Mouse (Mus musculus) E14TG2a.4 (cell line): Measurements from ENCODE around the gene Daglb.

Experiments used
- CTCF ChIP-seq: conservative IDR thresholded peaks from 2 replicates; pipeline ENCODE4 v1.5.1; 2014; ENCODE audit warnings: low read length
- NANOG ChIP-seq: IDR thresholded peaks from 2 replicates; pipeline ENCODE4 v1.6.1; 2014; ENCODE audit warnings: borderline replicate concordance, low read length, mixed read lengths
- POU5F1 ChIP-seq: IDR thresholded peaks from 2 replicates; pipeline ENCODE4 v1.6.1; 2014; ENCODE audit warnings: low read length, borderline replicate concordance

- no peak for TF ChIP-seq CTCF
- TF ChIP-seq POU5F1, result no peak
- TF ChIP-seq NANOG, result no peak
Measured at GRCm38 (mm10) chr5:143466891-143467669, 2.7 kb downstream of the Daglb start.
